Mouse (Mus musculus) left cerebral cortex, postnatal 10 days (tissue): ENCODE measurements around the gene Olfr806. TPM values are rescaled to one million over a fixed set of nuclear protein-coding genes. Genes with fewer than 3 reads are reported as not detected.

Source experiments
- DNase-seq, 2 experiments: peaks; one replicate each; pipeline ENCODE4 v3.0.0; 2021 to 2022; ENCODE audit warnings: low spot score in 2 of 2, mixed read lengths in 1 of 2; ENCODE audit errors: extremely low spot score in 1 of 2
- intact Hi-C: fragments of 180-260 bp; cut with DNase I; formaldehyde crosslinking; loops from one replicate; pipeline ENCODE4 v1.15.1; 2025
- microRNA-seq: library from miRNA; unstranded; fragments of <30 nt; microRNA quantifications from one replicate; pipeline ENCODE4 v1.2.0, GENCODE M21; 2022
- total RNA-seq, 2 experiments: library from RNA; stranded (reverse); gene quantifications; 2 replicates each; pipeline ENCODE4 v1.2.3; 2021

Gene Olfr806
- total RNA-seq: not detected

DNA sequence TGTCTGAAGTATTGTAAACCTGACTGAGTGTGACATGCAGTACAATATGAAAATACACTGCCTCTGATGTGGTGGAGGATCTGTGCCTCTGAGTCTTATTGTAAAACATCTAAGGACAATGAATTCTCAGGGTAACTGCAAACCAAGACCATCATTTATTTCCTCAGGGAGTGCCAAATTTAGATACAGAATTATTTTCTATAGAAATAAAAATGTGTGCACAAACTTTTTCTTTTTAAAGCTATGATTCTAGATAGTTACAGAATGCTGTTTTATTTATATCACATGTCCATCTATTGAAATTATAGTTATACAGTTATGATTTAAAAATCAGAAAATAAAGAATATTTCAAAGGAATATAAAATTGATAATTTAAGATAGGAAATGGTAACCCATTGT lies at the start of gene Olfr806:
Gene Olfr806, minus strand, starts transcription at position 101 of the 400 bp plus-strand sequence.
- intact Hi-C loops: no loop called here
- no peak for DNase-seq

DNA sequence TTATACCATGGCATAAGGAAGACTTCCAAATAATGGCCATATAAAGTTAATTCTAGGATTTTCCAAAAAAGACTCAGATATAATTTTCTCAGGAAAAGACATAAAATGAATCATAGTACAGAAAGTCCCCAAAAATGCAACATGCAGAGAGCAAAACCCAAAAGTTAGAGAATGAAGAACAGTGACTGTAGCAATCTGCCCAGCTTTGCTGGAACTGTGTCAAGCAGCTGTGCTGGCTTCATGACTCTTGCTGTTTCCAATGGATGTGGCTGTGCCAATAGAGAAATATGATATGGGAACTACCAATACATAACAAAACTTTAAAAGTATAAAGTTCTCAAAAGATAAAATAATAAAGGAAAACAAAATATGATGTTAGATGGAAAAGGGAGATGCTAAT lies 36.4 kb upstream of the Olfr806 start:
- no peak for DNase-seq
- intact Hi-C loops: no loop called here

DNA sequence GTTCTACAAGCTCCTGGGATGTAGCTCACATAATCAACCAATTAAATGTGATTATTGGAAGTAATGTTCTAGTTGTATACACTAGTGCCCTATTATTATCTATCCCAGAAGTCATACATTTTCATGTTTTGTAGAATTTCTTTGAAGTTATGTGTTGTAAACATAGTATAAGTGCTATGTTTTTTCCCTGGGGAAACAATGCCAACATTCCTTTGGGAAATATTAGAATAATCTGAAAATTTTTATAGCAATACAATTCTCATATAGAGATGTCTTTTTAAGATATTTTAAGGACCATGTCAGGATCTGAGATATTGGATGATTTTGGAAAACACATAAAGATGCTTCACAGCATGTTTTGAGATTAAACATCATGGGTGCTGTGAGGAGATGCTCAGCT lies 32.6 kb upstream of the Olfr806 start, which contains the start of gene Olfr809:
Gene Olfr809, plus strand, starts transcription at position 301 of the 400 bp plus-strand sequence.
- intact Hi-C loops: no loop called here
- DNase-seq: no peak

- intact Hi-C loops: no loop called here
- no peak for DNase-seq
Observed at GRCm38 (mm10) chr10:129765182-129765581, 23.5 kb upstream of the Olfr806 start, which contains the start of gene Olfr808. Olfr808 (plus strand) TSS chr10:129765482.

DNA sequence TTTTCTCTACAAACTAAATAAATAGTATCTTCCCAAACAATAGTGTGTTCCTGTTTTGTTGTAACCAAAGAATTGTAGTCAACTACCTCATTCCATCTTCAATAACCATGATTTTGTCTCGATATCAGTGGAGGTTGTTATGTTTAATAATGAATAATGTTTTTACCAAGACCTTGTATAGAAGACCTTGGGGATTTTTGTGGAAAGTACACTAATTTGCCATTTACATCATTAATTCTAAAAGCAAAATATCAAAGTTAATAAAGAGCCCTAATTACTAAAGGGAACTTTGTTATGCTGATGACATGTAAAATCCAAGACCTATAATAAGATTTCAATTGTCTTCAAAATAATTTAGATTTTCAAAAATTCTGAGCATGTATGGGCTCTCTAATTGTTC lies 16.0 kb upstream of the Olfr806 start, which contains the start of gene Olfr807:
Gene Olfr807, minus strand, starts transcription at position 101 of the 400 bp plus-strand sequence.
- intact Hi-C loops: no loop called here
- DNase-seq: no peak

DNA sequence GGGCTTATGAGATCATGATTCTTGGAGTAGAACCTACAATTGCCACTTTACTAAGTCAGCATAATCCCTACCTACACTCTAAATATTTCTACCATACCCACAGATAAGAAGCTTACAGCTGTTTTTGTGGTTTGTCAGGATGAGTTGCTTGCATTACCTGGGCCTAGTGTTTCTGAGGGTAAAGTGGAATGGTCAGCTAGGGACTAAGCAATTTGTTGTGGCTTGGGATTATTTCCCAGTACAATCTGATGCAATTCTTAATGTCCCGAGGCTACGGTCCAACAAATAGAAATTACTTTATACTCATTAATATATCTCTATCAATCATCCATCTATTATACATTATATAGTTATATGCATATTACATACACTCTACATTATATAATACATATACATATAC lies 12.4 kb downstream of the Olfr806 start, which contains the start of gene Olfr805:
Gene Olfr805, minus strand, starts transcription at position 101 of the 400 bp plus-strand sequence.
- intact Hi-C loops: no loop called here
- DNase-seq: no peak

- intact Hi-C loops: no loop called here
- DNase-seq: no peak
Observed at GRCm38 (mm10) chr10:129702910-129703309, 38.8 kb downstream of the Olfr806 start, which contains the start of gene Olfr804. Olfr804 (plus strand) TSS chr10:129703210.

DNA sequence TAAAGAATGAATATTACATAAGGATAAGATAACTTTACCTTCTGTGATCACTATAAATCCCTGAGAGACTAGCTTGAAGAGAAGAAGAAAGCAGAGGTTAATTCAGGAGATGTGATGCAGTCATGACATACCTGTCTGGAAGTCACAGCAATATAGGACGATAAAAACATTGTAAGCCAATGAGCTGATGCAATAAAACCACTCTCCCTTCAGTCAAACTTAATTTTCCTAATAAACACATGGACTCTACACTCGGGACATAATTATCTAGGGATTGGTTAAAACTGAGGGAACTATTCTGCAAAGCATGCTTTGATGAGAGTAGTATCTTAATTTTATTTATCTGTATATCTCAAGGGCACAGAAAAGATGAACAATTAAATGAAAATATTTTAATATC lies 47.5 kb downstream of the Olfr806 start, which contains the start of gene Olfr803:
Gene Olfr803, minus strand, starts transcription at position 101 of the 400 bp plus-strand sequence.
- intact Hi-C loops: no loop called here
- DNase-seq: no peak

GRCm38 (mm10) chr10:129688069-129688468 lies 53.7 kb downstream of the Olfr806 start, which contains the start of gene Olfr802:
Olfr802 (minus strand) TSS chr10:129688169.
- intact Hi-C loops: no loop called here
- no peak for DNase-seq

Small RNA genes within 50 kb of the gene (microRNA-seq; reads per million reads assigned to microRNA genes)
- gene Gm24485: not detected

Other genes starting within 250 kb of the Olfr806 start
- gene Olfr790, start 243.4 kb downstream of the Olfr806 start, total RNA-seq: not detected
- not detected for gene Olfr791, start 220.1 kb downstream of the Olfr806 start, total RNA-seq
- not detected for gene Olfr792, start 202.8 kb downstream of the Olfr806 start, total RNA-seq
- not detected for gene Olfr794, start 174.3 kb downstream of the Olfr806 start, total RNA-seq
- not detected for gene Olfr796, start 129.4 kb downstream of the Olfr806 start, total RNA-seq
- gene Olfr798, start 114.0 kb downstream of the Olfr806 start, total RNA-seq: not detected
- gene Olfr799, start 104.4 kb downstream of the Olfr806 start, total RNA-seq: not detected
- not detected for gene Olfr800, start 84.2 kb downstream of the Olfr806 start, total RNA-seq
- not detected for gene Olfr801, start 68.1 kb downstream of the Olfr806 start, total RNA-seq
- gene Olfr802, start 53.8 kb downstream of the Olfr806 start, total RNA-seq: under 1 TPM in 1 of 2 experiments, not detected in 1; 0.13 TPM
- not detected for gene Olfr803, start 47.6 kb downstream of the Olfr806 start, total RNA-seq
- gene Olfr804, start 38.7 kb downstream of the Olfr806 start, total RNA-seq: not detected
- not detected for gene Olfr805, start 12.5 kb downstream of the Olfr806 start, total RNA-seq
- gene Olfr807, start 15.9 kb upstream of the Olfr806 start, total RNA-seq: not detected
- gene Olfr808, start 23.6 kb upstream of the Olfr806 start, total RNA-seq: not detected
- not detected for gene Olfr809, start 32.7 kb upstream of the Olfr806 start, total RNA-seq
- not detected for gene Olfr810, start 53.0 kb upstream of the Olfr806 start, total RNA-seq
- gene Olfr811, start 62.5 kb upstream of the Olfr806 start, total RNA-seq: not detected
- not detected for gene Olfr812, start 104.2 kb upstream of the Olfr806 start, total RNA-seq
- gene Olfr813, start 113.4 kb upstream of the Olfr806 start, total RNA-seq: not detected
- not detected for gene Olfr814, start 137.9 kb upstream of the Olfr806 start, total RNA-seq
- not detected for gene Olfr815, start 163.9 kb upstream of the Olfr806 start, total RNA-seq
- gene Olfr816, start 173.7 kb upstream of the Olfr806 start, total RNA-seq: not detected
- gene Olfr818, start 207.2 kb upstream of the Olfr806 start, total RNA-seq: not detected
- gene Olfr819, start 225.3 kb upstream of the Olfr806 start, total RNA-seq: not detected
- not detected for gene Olfr247, start 234.2 kb upstream of the Olfr806 start, total RNA-seq
- gene Gm10310, start 243.1 kb upstream of the Olfr806 start, total RNA-seq: not detected